Mouse (Mus musculus) lung, postnatal 0 days (tissue): ENCODE measurements around the gene Hoxa13.

ENCODE experiments used
- CTCF ChIP-seq: IDR thresholded peaks from 2 replicates; pipeline ENCODE4 v1.5.1; 2016; ENCODE audit warnings: antibody characterized with exemption, mild to moderate bottlenecking
- EP300 ChIP-seq: IDR thresholded peaks from 2 replicates; pipeline ENCODE4 v1.6.1; 2016; ENCODE audit warnings: antibody characterized with exemption, mild to moderate bottlenecking, control low read depth

GRCm38 (mm10) chr6:52211170-52211935 is 49.3 kb downstream of the Hoxa13 start:
- TF ChIP-seq CTCF (peak; percentile 83), EP300 (no peak)
